Mouse (Mus musculus) CH12.LX (cell line): ENCODE measurements around the gene Pla1a. TPM values are rescaled to one million over a fixed set of nuclear protein-coding genes. Genes with fewer than 3 reads are reported as not detected.

Source experiments
- DNase-seq: peaks from one replicate; pipeline ENCODE4 v3.0.0-alpha.2; 2013; ENCODE audit errors: extremely low read depth
- H3K27ac ChIP-seq: 2 replicates; pipeline ENCODE4 v1.5.1; 2012; ENCODE audit warnings: low read depth, mild to moderate bottlenecking, control low read depth, moderate library complexity; ENCODE audit not compliant: insufficient read depth
- H3K27me3 ChIP-seq: replicated peaks from 2 replicates; pipeline ENCODE3; 2012; ENCODE audit warnings: inconsistent platforms
- H3K36me3 ChIP-seq, 2 experiments: replicated peaks in 1 of 2; 2 replicates each; pipeline versions ENCODE3 to v1.6.1; 2012; ENCODE audit warnings: inconsistent platforms in 1 of 2, low read length in 1 of 2, mild to moderate bottlenecking in 1 of 2, mixed read lengths in 1 of 2, moderate library complexity in 1 of 2; ENCODE audit not compliant: control insufficient read depth in 1 of 2, insufficient read depth in 1 of 2
- H3K4me1 ChIP-seq, 2 experiments: 2 replicates each; pipeline ENCODE4 v1.6.1; 2012; ENCODE audit warnings: inconsistent platforms in 1 of 2, moderate library complexity in 1 of 2; ENCODE audit not compliant: insufficient read depth in 2 of 2, control insufficient read depth in 1 of 2
- H3K4me2 ChIP-seq: 2 replicates; pipeline ENCODE4 v1.6.1; 2012; ENCODE audit warnings: low read depth, mild to moderate bottlenecking, control low read depth; ENCODE audit not compliant: poor library complexity, insufficient read depth, severe bottlenecking
- H3K4me3 ChIP-seq, 3 experiments: fragments of 150-350 bp in 1 of 3; sonication (generic) in 1 of 3; replicated peaks in 1 of 3; 2 replicates each; pipeline versions ENCODE3 to v1.5.1; 2011 to 2012; ENCODE audit warnings: low read depth in 2 of 3, low read length in 2 of 3, mild to moderate bottlenecking in 2 of 3, moderate library complexity in 2 of 3, control low read depth in 1 of 3, improper control_type of control experiment in 1 of 3, inconsistent platforms in 1 of 3, mixed read lengths in 1 of 3; ENCODE audit not compliant: poor library complexity in 1 of 3
- H3K79me2 ChIP-seq: replicated peaks from 2 replicates; pipeline ENCODE4 v1.6.1; 2012; ENCODE audit warnings: mild to moderate bottlenecking, moderate library complexity; ENCODE audit not compliant: control insufficient read depth, poor library complexity, insufficient read depth, severe bottlenecking; ENCODE audit errors: extremely low read depth
- H3K9ac ChIP-seq: 2 replicates; pipeline ENCODE4 v1.6.1; 2012; ENCODE audit warnings: low read depth, mild to moderate bottlenecking, control low read depth, moderate library complexity; ENCODE audit not compliant: insufficient read depth
- H3K9me3 ChIP-seq: replicated peaks from 2 replicates; pipeline ENCODE3; 2012; ENCODE audit warnings: low read length, inconsistent platforms, mixed read lengths
- BHLHE40 ChIP-seq: IDR thresholded peaks from 2 replicates; pipeline ENCODE4 v1.6.1; 2011; ENCODE audit warnings: mild to moderate bottlenecking, low read depth, low read length, improper control_type of control experiment
- CHD2 ChIP-seq: IDR thresholded peaks from 2 replicates; pipeline ENCODE4 v1.6.1; 2011; ENCODE audit warnings: low read length, improper control_type of control experiment
- CTCF ChIP-seq, 2 experiments: IDR thresholded peaks in 1 of 2; conservative IDR thresholded peaks in 1 of 2; 2 replicates each; pipeline ENCODE4 v1.5.1; 2011 to 2012; ENCODE audit warnings: low read depth in 2 of 2, low read length in 2 of 2, improper control_type of control experiment in 1 of 2, inconsistent platforms in 1 of 2, mild to moderate bottlenecking in 1 of 2, moderate library complexity in 1 of 2
- EP300 ChIP-seq: IDR thresholded peaks from 2 replicates; pipeline ENCODE4 v1.6.1; 2011; ENCODE audit warnings: low read length, improper control_type of control experiment
- HCFC1 ChIP-seq: IDR thresholded peaks from 2 replicates; pipeline ENCODE4 v1.6.1; 2012; ENCODE audit warnings: low read depth, mild to moderate bottlenecking, inconsistent platforms, low read length, improper control_type of control experiment
- KAT2A ChIP-seq: IDR thresholded peaks from 2 replicates; pipeline ENCODE4 v1.6.1; 2012; ENCODE audit warnings: low read length, improper control_type of control experiment, inconsistent platforms; ENCODE audit not compliant: insufficient replicate concordance
- MAX ChIP-seq: IDR thresholded peaks from 2 replicates; pipeline ENCODE4 v1.6.1; 2011; ENCODE audit warnings: low read length, improper control_type of control experiment
- MAZ ChIP-seq: IDR thresholded peaks from 2 replicates; pipeline ENCODE4 v1.6.1; 2012; ENCODE audit warnings: low read depth, mild to moderate bottlenecking, inconsistent platforms, low read length, improper control_type of control experiment, moderate library complexity
- MEF2A ChIP-seq: IDR thresholded peaks from 2 replicates; pipeline ENCODE4 v1.6.1; 2014; ENCODE audit warnings: low read depth, mild to moderate bottlenecking, inconsistent platforms, low read length, improper control_type of control experiment, borderline replicate concordance
- MYC ChIP-seq: IDR thresholded peaks from 2 replicates; pipeline ENCODE4 v1.6.1; 2011; ENCODE audit warnings: low read depth, mild to moderate bottlenecking, improper control_type of control experiment, low read length
- NELFE ChIP-seq: IDR thresholded peaks from 2 replicates; pipeline ENCODE4 v1.6.1; 2011; ENCODE audit warnings: low read depth, low read length, improper control_type of control experiment
- RAD21 ChIP-seq: IDR thresholded peaks from 2 replicates; pipeline ENCODE4 v1.6.1; 2011; ENCODE audit warnings: low read depth, mild to moderate bottlenecking, low read length, improper control_type of control experiment, moderate library complexity
- RCOR1 ChIP-seq: conservative IDR thresholded peaks from 2 replicates; pipeline ENCODE4 v1.6.1; 2012; ENCODE audit warnings: low read depth, mild to moderate bottlenecking, inconsistent platforms, low read length, improper control_type of control experiment
- SMC3 ChIP-seq: IDR thresholded peaks from 2 replicates; pipeline ENCODE4 v1.6.1; 2011; ENCODE audit warnings: low read depth, low read length, improper control_type of control experiment
- TBP ChIP-seq: conservative IDR thresholded peaks from 2 replicates; pipeline ENCODE4 v1.6.1; 2011; ENCODE audit warnings: low read depth, low read length, improper control_type of control experiment
- TCF12 ChIP-seq: IDR thresholded peaks from 2 replicates; pipeline ENCODE4 v1.6.1; 2014; ENCODE audit warnings: low read depth, mild to moderate bottlenecking, inconsistent platforms, low read length, improper control_type of control experiment
- UBTF ChIP-seq: IDR thresholded peaks from 2 replicates; pipeline ENCODE4 v1.6.1; 2012; ENCODE audit warnings: low read depth, mild to moderate bottlenecking, inconsistent platforms, low read length, improper control_type of control experiment, moderate library complexity
- USF1 ChIP-seq: IDR thresholded peaks from 2 replicates; pipeline ENCODE4 v1.6.1; 2014; ENCODE audit warnings: low read depth, mild to moderate bottlenecking, inconsistent platforms, low read length, improper control_type of control experiment
- USF2 ChIP-seq: conservative IDR thresholded peaks from 2 replicates; pipeline ENCODE4 v1.6.1; 2011; ENCODE audit warnings: low read depth, low read length, improper control_type of control experiment
- ZKSCAN1 ChIP-seq: IDR thresholded peaks from 2 replicates; pipeline ENCODE4 v1.6.1; 2012; ENCODE audit warnings: low read depth, inconsistent platforms, low read length, improper control_type of control experiment, borderline replicate concordance
- dilution Hi-C: fragments of 300-500 bp; cut with MboI; formaldehyde crosslinking; loops from 2 replicates; pipeline ENCODE4 v1.14.3; 2020; ENCODE audit warnings: low sequenced_read_pairs; ENCODE audit not compliant: extremely low pct_unique_long_range_greater_than_20kb, extremely low pct_ligation_motif_present
- in situ Hi-C: fragments of 300-500 bp; cut with MboI; formaldehyde crosslinking; loops from 3 replicates; pipeline ENCODE4 v1.14.3; 2019; ENCODE audit warnings: low sequenced_read_pairs, low pct_ligation_motif_present, low pct_unique_long_range_greater_than_20kb, mixed read lengths
- polyA plus RNA-seq: library from polyadenylated mRNA; unstranded; fragments of >175 nt; gene quantifications from 2 replicates; pipeline ENCODE4 v1.2.1, GENCODE M21; 2012; ENCODE audit warnings: low read depth; ENCODE audit not compliant: insufficient read length
- total RNA-seq, 2 experiments: library from RNA; depleted of rRNA; stranded (reverse); fragments of 300-350 nt in 1 of 2; fragments of >200 nt in 1 of 2; gene quantifications; 2 replicates each; pipeline ENCODE4 v1.2.3; 2012 to 2014

Gene Pla1a
- total and polyA plus RNA-seq, 3 experiments = 9.3 to 27.9 (median 14.3) TPM

- 0 out of 2 replicates have a peak, but pooled peaks have one; percentile 16 for TF ChIP-seq RCOR1
- no peak for TF ChIP-seq USF1
- TF ChIP-seq, all 38 proteins: peak for 13
Measured at GRCm38 (mm10) chr16:38376163-38376840, 56.6 kb downstream of the Pla1a start (continued).

- Histone ChIP-seq H3K27ac (peak overlapping the region; percentile 68), H3K79me2 (no peaks in the 10 kb centered on the region), H3K9ac (peak overlapping the region; percentile 54), H3K36me3 (no peaks in the 10 kb centered on the region), H3K9me3 (no peaks in the 10 kb centered on the region), H3K4me3 (no peak overlapping the region), H3K27me3 (peaks cover 2% of the 10 kb centered on the region), H3K4me2 (peak overlapping the region; percentile 59), H3K4me1 (peaks cover 69 to 95% of the 10 kb centered on the region in 2 experiments)
- in situ Hi-C loops = no loop called here
- TF ChIP-seq CHD2 (no peak), USF1 (no peak), CTCF (conservative IDR thresholded peaks at IDR 0.05 in 1 of 2, IDR thresholded peaks at IDR 0.05 in 1 of 2; ENCODE audit: low read depth in 2 of 2, low read length in 2 of 2) (no peak), UBTF (no peak), BHLHE40 (no peak), KAT2A (no peak), MAZ (no peak), MEF2A (no peak), EP300 (no peak), TBP (no peak), RCOR1 (no peak), ZKSCAN1 (no peak), SMC3 (no peak), RAD21 (no peak), USF2 (no peak)
- dilution Hi-C loops = no loop called here
- no peak for DNase-seq
Measured at GRCm38 (mm10) chr16:38375182-38375581, 57.8 kb downstream of the Pla1a start.

- Histone ChIP-seq H3K27me3 (peaks cover 2% of the 10 kb centered on the region), H3K79me2 (no peaks in the 10 kb centered on the region), H3K4me1 (peaks cover 68 to 89% of the 10 kb centered on the region in 2 experiments), H3K36me3 (no peaks in the 10 kb centered on the region), H3K4me2 (peak overlapping the region; percentile 59), H3K9ac (peak overlapping the region; percentile 54), H3K27ac (peak overlapping the region; percentile 68), H3K4me3 (no peak overlapping the region), H3K9me3 (no peaks in the 10 kb centered on the region)
- dilution Hi-C loops = no loop called here
- in situ Hi-C loops = no loop called here
- peak; percentile 59 for DNase-seq
- TF ChIP-seq HCFC1 (0 out of 2 replicates have a peak, but pooled peaks have one; percentile 6), NELFE (0 out of 2 replicates have a peak, but pooled peaks have one; percentile 7), EP300 (no peak; the same call in 1 of the 2 replicates), RAD21 (no peak), MYC (peak; percentile 64; the same call in 1 of the 2 replicates), MAX (peak; percentile 34; the same call in 1 of the 2 replicates), TCF12 (peak; percentile 57; the same call in 1 of the 2 replicates)
Measured at GRCm38 (mm10) chr16:38374379-38375140, 58.4 kb downstream of the Pla1a start.
